Mouse (Mus musculus): ENCODE data around the gene Bcorl1.

DNA sequence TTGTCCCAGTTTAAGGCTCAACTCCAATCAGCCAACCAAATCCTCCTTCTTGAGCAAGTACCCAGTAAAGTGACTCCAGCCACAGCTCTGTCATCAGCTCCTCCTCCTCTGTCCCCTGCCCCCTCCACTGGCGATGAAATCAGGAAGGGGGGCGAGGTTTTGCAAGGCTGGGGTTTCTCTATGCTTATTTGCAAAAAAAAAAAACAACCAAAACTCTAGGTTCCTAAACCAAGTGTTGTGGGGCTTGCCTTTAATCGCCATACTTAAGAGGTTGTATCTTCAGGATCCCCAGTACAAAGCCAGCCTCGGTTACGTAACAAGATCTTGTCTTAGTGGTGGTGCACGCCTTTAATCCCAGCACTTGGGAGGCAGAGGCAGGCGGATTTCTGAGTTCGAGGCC, 87.5 kb downstream of the Bcorl1 start:
- TF ChIP-seq CTCF (IDR thresholded peaks at IDR 0.05; ENCODE audit: control insufficient read depth, insufficient read depth, insufficient replicate concordance, low read depth, low read length), result no peak
- no peak for TF ChIP-seq POLR2A (IDR thresholded peaks at IDR 0.05; ENCODE audit: control insufficient read depth, low read depth, low read length)

All from testis, adult 2 months (tissue).